Comparison of ENCODE assay signal across 8 mouse cellular contexts in the genomic region with DNA sequence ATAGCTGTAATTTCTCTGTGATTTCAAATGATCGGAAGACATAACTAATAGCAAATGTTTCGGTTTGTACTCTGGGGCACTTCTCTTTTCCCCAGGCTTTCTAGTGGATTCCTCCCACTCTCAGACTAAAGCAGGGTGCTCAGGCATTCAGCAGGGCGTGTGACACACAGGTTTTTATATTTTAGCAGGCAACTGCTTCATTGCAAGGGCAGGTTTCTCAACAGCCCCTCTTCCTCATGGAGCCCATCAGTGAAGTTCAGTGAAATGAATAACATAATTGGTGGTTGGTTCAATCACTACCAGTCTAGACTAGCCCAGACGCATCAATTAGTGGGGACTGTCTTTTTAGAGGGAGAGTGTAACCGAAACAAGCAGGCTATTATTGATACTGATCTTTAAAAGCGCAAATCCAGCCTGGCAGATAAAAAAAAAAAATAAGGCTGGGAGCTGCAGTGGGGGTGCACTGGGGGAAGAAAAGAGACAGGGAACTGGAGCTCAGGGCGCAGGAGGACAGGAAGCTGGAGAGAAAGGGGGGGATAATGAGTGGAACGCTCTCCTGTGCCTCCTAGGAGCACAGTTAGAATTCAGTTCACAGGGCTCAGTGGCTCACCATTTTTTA.
DNase-seq lines count a peak whose midpoint lies in the region; ATAC-seq lines count a peak whose summit lies in the region.

No protein-coding gene starts in this region.

- 39% methylated on average over 8 of the region's 8 CpGs for WGBS in heart, embryonic 13.5 days
- WGBS in forebrain, embryonic 13.5 days = 5% methylated on average over 8 of the region's 8 CpGs
- WGBS in limb, embryonic 15.5 days = 7% methylated on average over 8 of the region's 8 CpGs

- H3K9ac ChIP-seq in heart, embryonic 13.5 days = peak overlapping the region; percentile 93
- peak overlapping the region; percentile 99 for H3K9ac ChIP-seq in forebrain, embryonic 13.5 days
- peak overlapping the region; percentile 44 for H3K9ac ChIP-seq in limb, embryonic 15.5 days

- DNase-seq in heart, adult 8-10 months (ENCODE audit: low spot score) = no peak
- peak; percentile 11 for DNase-seq in R1 (ENCODE audit: low read depth, low spot score)
- no peak for DNase-seq in cerebellum, postnatal 4 days (ENCODE audit: low spot score in 2 of 2)
- DNase-seq in urinary bladder, adult 2 months (ENCODE audit: low spot score) = no peak

- H3K9me3 ChIP-seq in heart, embryonic 13.5 days = no peaks in the 10 kb centered on the region
- H3K9me3 ChIP-seq in forebrain, embryonic 13.5 days (replicated peaks) = no peaks in the 10 kb centered on the region
- H3K9me3 ChIP-seq in limb, embryonic 15.5 days = no peaks in the 10 kb centered on the region

- H3K4me1 ChIP-seq in heart, embryonic 13.5 days = peaks cover 50% of the 10 kb centered on the region
- peaks cover 35% of the 10 kb centered on the region for H3K4me1 ChIP-seq in forebrain, embryonic 13.5 days
- peaks cover 29% of the 10 kb centered on the region for H3K4me1 ChIP-seq in limb, embryonic 15.5 days

- H3K36me3 ChIP-seq in heart, embryonic 13.5 days = peaks cover 30% of the 10 kb centered on the region
- H3K36me3 ChIP-seq in forebrain, embryonic 13.5 days (ENCODE audit: poor library complexity, severe bottlenecking) = peaks cover 22% of the 10 kb centered on the region
- H3K36me3 ChIP-seq in limb, embryonic 15.5 days = peaks cover 8% of the 10 kb centered on the region; the same call in 1 of the 2 replicates

- H3K4me3 ChIP-seq in heart, embryonic 13.5 days = peak overlapping the region; percentile 78
- H3K4me3 ChIP-seq in forebrain, embryonic 13.5 days = peak overlapping the region; percentile 86
- peak overlapping the region; percentile 58 for H3K4me3 ChIP-seq in limb, embryonic 15.5 days

- no peaks in the 10 kb centered on the region for H3K27me3 ChIP-seq in heart, embryonic 13.5 days (replicated peaks)
- H3K27me3 ChIP-seq in forebrain, embryonic 13.5 days = no peaks in the 10 kb centered on the region
- H3K27me3 ChIP-seq in limb, embryonic 15.5 days = no peaks in the 10 kb centered on the region

- H3K4me2 ChIP-seq in heart, embryonic 13.5 days = peak overlapping the region; percentile 75
- H3K4me2 ChIP-seq in forebrain, embryonic 13.5 days = peak overlapping the region; percentile 68
- peak overlapping the region; percentile 45 for H3K4me2 ChIP-seq in limb, embryonic 15.5 days

- no peak for ATAC-seq in heart, embryonic 13.5 days (ENCODE audit: extremely low read depth, insufficient number of reproducible peaks, low FRiP score, low TSS enrichment)
- ATAC-seq in forebrain, embryonic 13.5 days = peak; percentile 20; the same call in 1 of the 2 replicates
- no peak for ATAC-seq in limb, embryonic 15.5 days (ENCODE audit: insufficient number of reproducible peaks, low FRiP score, low TSS enrichment, low read depth)
- no peak for ATAC-seq in frontal cortex, adult (ENCODE audit: low TSS enrichment)

- peak overlapping the region; percentile 93 for H3K27ac ChIP-seq in heart, embryonic 13.5 days (replicated peaks)
- H3K27ac ChIP-seq in forebrain, embryonic 13.5 days = peak overlapping the region; percentile 99
- peak overlapping the region; percentile 97 for H3K27ac ChIP-seq in limb, embryonic 15.5 days

Comparison
In these comparisons a context has a peak if more than half of its experiments do, and no peak if none do; other contexts are left out.
1. H3K9ac ChIP-seq: peak in every context shown above with its lines; median percentile 99 in forebrain, embryonic 13.5 days; 93 in heart, embryonic 13.5 days; 44 in limb, embryonic 15.5 days.